Mouse (Mus musculus): Measurements from ENCODE around the gene Ccn1.

DNA sequence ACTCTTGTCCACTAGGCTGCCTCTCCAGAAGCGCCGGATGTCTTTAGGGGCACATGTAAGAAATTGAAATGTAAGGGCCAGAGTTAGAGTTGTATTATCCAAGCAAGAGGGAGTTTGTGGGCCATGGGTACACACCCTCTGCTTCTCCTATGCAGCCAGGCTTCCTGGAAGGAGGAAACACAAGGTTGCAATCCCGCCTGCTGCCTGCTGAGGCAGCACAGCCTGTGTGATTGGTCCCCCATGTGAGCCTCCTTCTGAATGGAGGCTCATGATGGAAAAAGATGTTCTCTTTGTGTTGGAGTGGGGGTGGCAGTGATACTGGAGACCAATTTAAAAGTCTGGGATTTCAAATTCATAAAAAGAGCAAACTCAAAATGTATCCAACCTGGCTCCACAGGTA is 22.0 kb downstream of the Ccn1 start:
- no peak for TF ChIP-seq POLR2A (IDR thresholded peaks at IDR 0.05; ENCODE audit: low read depth, low read length)
- TF ChIP-seq CTCF (IDR thresholded peaks at IDR 0.05; ENCODE audit: borderline replicate concordance, insufficient read depth, low read length) = no peak

Measured in embryonic fibroblast, embryonic 13.5 days (primary cell).